Comparison of ENCODE assay signal across 8 mouse cellular contexts in the genomic region with DNA sequence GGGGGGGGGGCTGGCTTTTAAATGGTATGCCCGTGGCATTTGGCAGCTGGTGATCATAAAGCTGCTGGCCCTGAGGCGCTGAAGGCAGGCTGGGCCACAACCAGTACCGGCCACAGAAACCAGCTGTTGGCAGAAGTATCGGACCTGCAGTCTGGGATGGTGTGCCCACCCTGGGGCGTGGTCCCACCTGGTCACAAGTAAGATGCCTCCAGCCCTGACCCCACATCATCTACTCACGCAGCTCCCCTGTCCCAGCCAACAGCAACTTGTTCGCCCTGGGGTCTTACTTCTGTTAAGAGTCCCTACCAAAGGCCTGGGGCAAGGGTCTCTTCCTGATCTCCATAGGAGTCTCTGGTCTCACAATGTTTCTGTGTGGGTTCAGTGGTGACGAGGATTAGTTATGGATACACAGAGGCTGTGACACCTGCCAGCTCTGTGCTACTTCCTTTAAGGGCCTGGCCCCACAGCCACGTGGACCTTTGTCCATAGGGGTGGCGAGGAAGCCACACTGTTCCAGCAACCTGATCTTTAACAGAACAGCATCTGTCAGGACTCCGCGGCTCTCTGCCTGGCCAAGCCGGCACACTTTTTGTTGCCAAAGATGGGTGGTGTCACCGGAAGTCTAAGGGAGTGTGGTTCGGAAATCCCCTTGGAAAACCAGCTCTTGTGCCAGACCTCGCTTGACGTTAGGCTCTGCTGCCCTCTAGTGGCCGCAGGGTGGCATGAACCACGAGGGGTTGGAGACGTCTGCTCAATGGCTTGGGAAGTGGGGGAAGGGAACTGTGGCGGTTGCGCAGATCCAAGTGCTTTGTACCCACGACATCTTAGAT.
DNase-seq lines count a peak whose midpoint lies in the region; ATAC-seq and TF ChIP-seq lines count a peak whose summit lies in the region.

No protein-coding gene starts in this region.

- H3K4me2 ChIP-seq in lung, embryonic 16.5 days (ENCODE audit: low read depth, low read length) = peak overlapping the region; percentile 57

- H3K9me3 ChIP-seq in hindbrain, embryonic 10.5 days = no peaks in the 10 kb centered on the region
- H3K9me3 ChIP-seq in lung, embryonic 16.5 days (ENCODE audit: control insufficient read depth, low read length) = no peaks in the 10 kb centered on the region

- 24% methylated on average over 23 of the region's 23 CpGs for WGBS in hindbrain, embryonic 10.5 days
- WGBS in lung, embryonic 16.5 days = 27% methylated on average over 22 of the region's 23 CpGs
- WGBS in thymus, adult 2 months = 34% methylated on average over 23 of the region's 23 CpGs

- DNase-seq in Muller cell, postnatal 12 days (ENCODE audit: inconsistent ontology term) = peak; percentile 88
- peak; percentile 90 for DNase-seq in cerebellum, adult 9-10 months
- peak; percentile 90 for DNase-seq in hindbrain, embryonic 10.5 days (ENCODE audit: low spot score)
- DNase-seq in layer of hippocampus, adult 9-11 months = peak; percentile 82
- DNase-seq in ovary, adult 18-20 months (ENCODE audit: low spot score) = peak; percentile 70
- peak; percentile 79 for DNase-seq in thymus, adult 2 months

- H3K4me3 ChIP-seq in hindbrain, embryonic 10.5 days = peak overlapping the region; percentile 42
- peak overlapping the region; percentile 43 for H3K4me3 ChIP-seq in lung, embryonic 16.5 days (ENCODE audit: low read length)
- peak overlapping the region; percentile 25 for H3K4me3 ChIP-seq in thymus, adult 2 months (ENCODE audit: control insufficient read depth, insufficient read depth, low read length)

- peaks cover 6% of the 10 kb centered on the region; the same call in 1 of the 2 replicates for H3K4me1 ChIP-seq in hindbrain, embryonic 10.5 days (replicated peaks)
- H3K4me1 ChIP-seq in lung, embryonic 16.5 days (replicated peaks; ENCODE audit: control insufficient read depth, insufficient read depth, low read length) = no peaks in the 10 kb centered on the region
- peaks cover 5% of the 10 kb centered on the region for H3K4me1 ChIP-seq in thymus, adult 2 months (replicated peaks; ENCODE audit: control insufficient read depth, insufficient read depth, low read length)

- peak; percentile 85 for TF ChIP-seq CTCF in thymus, adult 2 months (IDR thresholded peaks at IDR 0.05; ENCODE audit: borderline replicate concordance, control insufficient read depth, extremely low read depth, insufficient read depth, low read length, poor library complexity)

- H3K27ac ChIP-seq in hindbrain, embryonic 10.5 days = peak overlapping the region; percentile 83
- no peak overlapping the region for H3K27ac ChIP-seq in lung, embryonic 16.5 days (ENCODE audit: low read length)
- H3K27ac ChIP-seq in thymus, adult 2 months (ENCODE audit: control insufficient read depth, insufficient read depth, low read length) = no peak overlapping the region

- peaks cover 23% of the 10 kb centered on the region for H3K27me3 ChIP-seq in hindbrain, embryonic 10.5 days (ENCODE audit: insufficient read depth, poor library complexity, severe bottlenecking)
- H3K27me3 ChIP-seq in lung, embryonic 16.5 days (ENCODE audit: control insufficient read depth, insufficient read depth, low read depth, low read length) = no peaks in the 10 kb centered on the region
- no peaks in the 10 kb centered on the region for H3K27me3 ChIP-seq in thymus, adult 2 months (ENCODE audit: control insufficient read depth, insufficient read depth, low read length)

- ATAC-seq in frontal cortex, adult (ENCODE audit: low TSS enrichment) = peak; percentile 94
- peak; percentile 93 for ATAC-seq in lung, embryonic 16.5 days (ENCODE audit: low read depth)

- no peak for TF ChIP-seq POLR2A in thymus, adult 2 months (IDR thresholded peaks at IDR 0.05; ENCODE audit: control insufficient read depth, extremely low read depth, insufficient read depth, low read length, poor library complexity)

- H3K36me3 ChIP-seq in hindbrain, embryonic 10.5 days = no peaks in the 10 kb centered on the region
- H3K36me3 ChIP-seq in lung, embryonic 16.5 days (ENCODE audit: control insufficient read depth, insufficient read depth, low read length) = no peaks in the 10 kb centered on the region
- H3K36me3 ChIP-seq in thymus, adult 2 months (ENCODE audit: control insufficient read depth, insufficient read depth, low read length) = no peaks in the 10 kb centered on the region

- peak overlapping the region; percentile 59 for H3K9ac ChIP-seq in lung, embryonic 16.5 days (ENCODE audit: low read length)
